Mouse (Mus musculus): ENCODE results near the gene Dnah7c. TPM values are rescaled to one million over a fixed set of nuclear protein-coding genes. Genes with fewer than 3 reads are reported as not detected.
"Not testable (repeated sequence)": the region's sequence is repeated elsewhere in the genome, so short reads cannot be mapped to it uniquely, and the experiment has no call there.

Gene Dnah7c
- polyA plus RNA-seq, 1 experiment from 2014 or later = 0.23 TPM

DNA sequence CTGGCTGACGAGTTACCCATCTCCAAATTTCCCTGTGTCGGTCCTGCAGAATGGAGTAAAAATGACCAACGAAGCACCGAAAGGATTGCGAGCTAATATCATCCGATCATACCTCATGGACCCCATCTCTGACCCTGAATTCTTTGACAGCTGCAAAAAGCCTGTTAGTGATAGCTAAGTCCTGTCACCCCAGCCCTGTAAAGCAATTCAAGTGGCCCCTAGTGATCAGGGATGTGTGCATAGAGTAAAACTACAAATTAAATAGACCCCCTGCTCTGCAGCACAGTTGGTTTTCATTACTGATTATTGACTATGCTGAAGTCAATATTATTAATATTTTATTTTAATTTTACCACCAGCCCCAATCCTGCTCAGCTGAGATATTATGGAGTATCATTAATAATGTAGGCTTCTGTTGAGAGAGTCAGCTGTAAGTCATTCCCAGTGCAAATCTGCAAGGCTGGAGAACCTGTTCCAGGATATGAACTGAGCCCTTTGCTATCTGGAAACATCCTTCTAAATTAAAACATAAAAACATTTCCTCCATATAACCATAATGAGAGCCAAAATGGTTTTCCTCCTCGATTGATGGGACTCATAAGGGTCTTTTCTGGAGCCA lies 344.8 kb downstream of the Dnah7c start:
- not testable (repeated sequence) for H3K36me3 ChIP-seq; H3K27me3 ChIP-seq (ENCODE audit: insufficient read depth, poor library complexity, severe bottlenecking); H3K27ac ChIP-seq; H3K4me3 ChIP-seq; H3K9me3 ChIP-seq; DNase-seq (ENCODE audit: low spot score); H3K4me1 ChIP-seq
- 77% methylated on average over 7 of the region's 7 CpGs for WGBS

DNA sequence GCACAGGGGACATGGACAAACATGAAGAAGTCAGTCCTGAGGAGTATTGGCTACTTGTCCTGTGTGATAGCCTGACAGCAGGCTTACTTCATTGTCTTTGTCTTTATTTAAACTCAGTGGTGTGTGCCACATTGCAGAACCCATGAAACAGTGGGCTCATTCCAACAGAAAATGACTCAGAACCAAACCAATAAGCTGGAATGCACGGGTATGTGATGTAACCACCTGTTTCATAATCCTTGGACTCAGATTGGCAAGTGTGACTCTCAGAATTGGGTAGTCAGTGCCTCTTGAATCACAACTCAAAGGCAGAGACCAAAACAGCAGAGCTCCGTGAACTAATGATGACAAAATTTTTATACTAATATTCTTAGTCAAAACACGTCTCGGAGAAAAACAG lies 356.8 kb downstream of the Dnah7c start:
- H3K4me3 ChIP-seq; H3K36me3 ChIP-seq; H3K9me3 ChIP-seq; H3K4me1 ChIP-seq; H3K27me3 ChIP-seq (ENCODE audit: insufficient read depth, poor library complexity, severe bottlenecking); H3K27ac ChIP-seq; DNase-seq (ENCODE audit: low spot score): not testable (repeated sequence)
- WGBS = 81% methylated on average over 4 of the region's 4 CpGs

DNA sequence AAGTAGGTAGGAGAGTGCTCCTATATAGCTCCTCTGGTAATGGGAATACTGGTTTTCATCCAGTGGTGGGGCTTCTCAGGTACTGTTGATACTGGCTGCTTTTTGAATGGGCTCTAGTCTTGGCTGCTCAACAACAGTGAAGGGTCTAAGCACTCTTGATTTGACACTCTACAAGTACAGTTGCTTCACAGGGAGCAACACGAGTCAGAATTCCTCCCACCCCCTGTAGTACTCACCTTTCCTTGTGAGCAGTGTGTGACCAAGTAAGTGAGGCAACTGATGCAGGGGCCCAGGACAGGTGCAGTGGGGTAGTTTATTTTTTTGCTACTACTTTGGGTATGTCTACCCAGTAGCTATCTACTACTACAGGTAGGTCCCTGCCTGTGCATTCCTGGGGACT lies 379.7 kb downstream of the Dnah7c start:
- H3K27me3 ChIP-seq (ENCODE audit: insufficient read depth, poor library complexity, severe bottlenecking) = no peaks in the 10 kb centered on the region
- H3K27ac ChIP-seq = no peak overlapping the region
- DNase-seq (ENCODE audit: low spot score) = no peak
- H3K4me1 ChIP-seq = no peaks in the 10 kb centered on the region
- H3K36me3 ChIP-seq = peaks cover 9% of the 10 kb centered on the region; the same call in 1 of the 2 replicates
- H3K4me3 ChIP-seq = no peak overlapping the region
- 77% methylated on average over 1 of the region's 1 CpGs for WGBS
- no peaks in the 10 kb centered on the region for H3K9me3 ChIP-seq

DNA sequence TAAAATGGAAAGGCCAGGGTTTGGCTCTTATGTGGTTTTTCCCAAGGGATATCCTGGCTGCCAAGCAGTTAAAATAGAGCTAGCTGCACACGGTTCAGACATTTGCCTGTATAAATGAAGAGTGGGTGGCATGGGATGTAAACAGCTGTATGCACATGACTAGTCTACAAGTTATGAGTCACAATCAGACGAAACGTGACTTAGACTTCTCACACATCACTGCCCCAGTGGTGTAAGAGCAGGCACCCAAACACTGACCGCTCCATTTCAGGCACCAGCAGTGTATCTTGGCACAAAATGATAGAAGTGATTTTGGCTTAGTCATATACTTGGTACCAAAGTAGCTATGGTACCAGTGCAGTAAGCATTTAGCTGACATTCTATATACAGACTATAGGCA lies 383.2 kb downstream of the Dnah7c start:
- DNase-seq (ENCODE audit: low spot score); H3K4me3 ChIP-seq; H3K4me1 ChIP-seq; H3K27ac ChIP-seq; H3K27me3 ChIP-seq (ENCODE audit: insufficient read depth, poor library complexity, severe bottlenecking); H3K9me3 ChIP-seq: not testable (repeated sequence)
- peaks cover 20% of the 10 kb centered on the region for H3K36me3 ChIP-seq
- WGBS = 88% methylated on average over 4 of the region's 4 CpGs

DNA sequence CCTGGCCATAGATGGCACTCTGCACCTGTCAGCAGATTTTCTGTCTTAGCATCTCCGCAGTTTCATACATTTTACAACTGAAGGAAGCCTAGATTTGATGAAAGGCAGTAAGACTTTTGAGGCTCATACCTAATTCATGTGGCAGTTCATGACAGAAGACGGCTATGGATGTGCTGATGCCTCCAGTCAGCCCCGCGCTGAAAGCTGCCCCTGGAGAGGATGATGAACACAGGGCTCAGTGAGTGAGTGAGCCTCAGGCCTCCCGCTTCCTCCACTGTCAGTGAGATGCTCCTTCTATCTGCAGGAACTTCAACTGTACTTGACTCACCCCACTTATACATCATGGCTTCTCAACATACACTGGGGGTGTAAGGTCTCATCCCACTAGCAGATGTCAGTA lies 392.5 kb downstream of the Dnah7c start:
- H3K36me3 ChIP-seq = peaks cover 50% of the 10 kb centered on the region
- H3K27ac ChIP-seq = no peak overlapping the region
- WGBS = 95% methylated on average over 5 of the region's 5 CpGs
- H3K9me3 ChIP-seq = no peaks in the 10 kb centered on the region
- no peak for DNase-seq (ENCODE audit: low spot score)
- no peaks in the 10 kb centered on the region for H3K4me1 ChIP-seq
- no peaks in the 10 kb centered on the region for H3K27me3 ChIP-seq (ENCODE audit: insufficient read depth, poor library complexity, severe bottlenecking)
- no peak overlapping the region for H3K4me3 ChIP-seq

DNA sequence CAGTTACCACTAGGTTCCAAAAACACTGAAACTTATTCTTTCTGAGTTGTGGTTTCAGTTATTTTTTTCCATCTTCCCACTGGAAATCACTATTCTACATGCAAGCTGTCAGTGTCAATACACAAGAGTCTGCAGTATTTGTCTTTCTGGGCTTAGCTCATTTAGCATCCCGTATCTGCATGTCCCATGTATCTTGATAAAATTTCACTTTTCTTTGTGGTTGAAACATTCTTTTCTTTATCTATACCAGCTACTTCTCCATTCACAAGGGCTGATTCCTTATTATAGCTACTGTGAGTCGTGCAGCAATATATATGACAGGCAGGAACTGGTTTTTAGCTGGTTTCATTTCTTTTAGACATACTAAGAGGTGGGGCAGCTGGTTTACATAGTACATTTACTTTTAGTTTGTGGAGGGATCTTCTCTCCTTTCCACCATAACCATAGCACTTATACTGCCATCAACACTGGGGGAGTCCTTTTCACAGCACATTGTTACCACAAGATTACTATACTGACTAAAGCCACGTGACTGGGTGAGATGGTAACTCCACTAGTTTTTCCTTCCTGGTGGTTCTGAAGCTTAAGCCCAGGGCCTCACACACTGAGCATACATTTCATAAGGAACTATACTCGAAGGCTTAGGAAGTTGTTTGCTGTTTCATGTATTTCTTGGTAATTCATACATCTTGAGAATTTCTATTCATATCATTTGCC lies 397.0 kb downstream of the Dnah7c start:
- H3K27me3 ChIP-seq (ENCODE audit: insufficient read depth, poor library complexity, severe bottlenecking) = no peaks in the 10 kb centered on the region
- H3K36me3 ChIP-seq = peaks cover 62% of the 10 kb centered on the region
- no peaks in the 10 kb centered on the region for H3K4me1 ChIP-seq
- H3K4me3 ChIP-seq = no peak overlapping the region
- H3K9me3 ChIP-seq = no peaks in the 10 kb centered on the region
- no peak for DNase-seq (ENCODE audit: low spot score)
- 88% methylated on average over 4 of the region's 4 CpGs for WGBS
- H3K27ac ChIP-seq = no peak overlapping the region

GRCm38 (mm10) chr1:46830066-46830843 lies 404.9 kb downstream of the Dnah7c start:
- Histone ChIP-seq H3K4me1 (no peaks in the 10 kb centered on the region), H3K4me3 (no peak overlapping the region), H3K27me3 (ENCODE audit: insufficient read depth, poor library complexity, severe bottlenecking) (no peaks in the 10 kb centered on the region), H3K36me3 (peaks cover 37% of the 10 kb centered on the region), H3K9me3 (no peaks in the 10 kb centered on the region), H3K27ac (no peak overlapping the region)
- no peak for DNase-seq (ENCODE audit: low spot score)
- WGBS = 78% methylated on average over 2 of the region's 2 CpGs

- Histone ChIP-seq H3K36me3 (peaks cover 36% of the 10 kb centered on the region), H3K4me1 (no peaks in the 10 kb centered on the region), H3K27me3 (ENCODE audit: insufficient read depth, poor library complexity, severe bottlenecking) (no peaks in the 10 kb centered on the region), H3K9me3 (no peaks in the 10 kb centered on the region), H3K4me3 (no peak overlapping the region), H3K27ac (no peak overlapping the region)
- 87% methylated on average over 5 of the region's 5 CpGs for WGBS
- DNase-seq (ENCODE audit: low spot score) = no peak
Observed at GRCm38 (mm10) chr1:46831927-46832326, 406.5 kb downstream of the Dnah7c start.

- no peaks in the 10 kb centered on the region for H3K36me3 ChIP-seq
- H3K27me3 ChIP-seq (ENCODE audit: insufficient read depth, poor library complexity, severe bottlenecking) = no peaks in the 10 kb centered on the region
- no peak for DNase-seq (ENCODE audit: low spot score)
- H3K4me3 ChIP-seq = no peak overlapping the region
- no peak overlapping the region for H3K27ac ChIP-seq
- H3K9me3 ChIP-seq = no peaks in the 10 kb centered on the region
- no peaks in the 10 kb centered on the region for H3K4me1 ChIP-seq
- WGBS = 59% methylated on average over 4 of the region's 4 CpGs
Observed at GRCm38 (mm10) chr1:46843406-46843805, 418.0 kb downstream of the Dnah7c start.

- 79% methylated on average over 2 of the region's 2 CpGs for WGBS
- no peak overlapping the region for H3K27ac ChIP-seq
- no peaks in the 10 kb centered on the region for H3K36me3 ChIP-seq
- DNase-seq (ENCODE audit: low spot score) = no peak
- H3K4me1 ChIP-seq = no peaks in the 10 kb centered on the region
- no peaks in the 10 kb centered on the region for H3K9me3 ChIP-seq
- no peaks in the 10 kb centered on the region for H3K27me3 ChIP-seq (ENCODE audit: insufficient read depth, poor library complexity, severe bottlenecking)
- H3K4me3 ChIP-seq = no peak overlapping the region
Observed at GRCm38 (mm10) chr1:46844281-46844680, 418.9 kb downstream of the Dnah7c start.

GRCm38 (mm10) chr1:46845221-46845620 lies 419.8 kb downstream of the Dnah7c start:
- no peak for DNase-seq (ENCODE audit: low spot score)
- no peak overlapping the region for H3K27ac ChIP-seq
- no peak overlapping the region for H3K4me3 ChIP-seq
- H3K4me1 ChIP-seq = no peaks in the 10 kb centered on the region
- H3K27me3 ChIP-seq (ENCODE audit: insufficient read depth, poor library complexity, severe bottlenecking) = no peaks in the 10 kb centered on the region
- H3K36me3 ChIP-seq = no peaks in the 10 kb centered on the region
- 66% methylated on average over 5 of the region's 5 CpGs for WGBS
- no peaks in the 10 kb centered on the region for H3K9me3 ChIP-seq

- Histone ChIP-seq H3K36me3 (no peaks in the 10 kb centered on the region), H3K27ac (no peak overlapping the region), H3K4me1 (peaks cover 8% of the 10 kb centered on the region; the same call in 1 of the 2 replicates), H3K27me3 (ENCODE audit: insufficient read depth, poor library complexity, severe bottlenecking) (no peaks in the 10 kb centered on the region), H3K9me3 (no peaks in the 10 kb centered on the region), H3K4me3 (no peak overlapping the region)
- WGBS = 68% methylated on average over 1 of the region's 1 CpGs
- DNase-seq (ENCODE audit: low spot score) = no peak
Observed at GRCm38 (mm10) chr1:46849758-46850157, 424.4 kb downstream of the Dnah7c start.

DNA sequence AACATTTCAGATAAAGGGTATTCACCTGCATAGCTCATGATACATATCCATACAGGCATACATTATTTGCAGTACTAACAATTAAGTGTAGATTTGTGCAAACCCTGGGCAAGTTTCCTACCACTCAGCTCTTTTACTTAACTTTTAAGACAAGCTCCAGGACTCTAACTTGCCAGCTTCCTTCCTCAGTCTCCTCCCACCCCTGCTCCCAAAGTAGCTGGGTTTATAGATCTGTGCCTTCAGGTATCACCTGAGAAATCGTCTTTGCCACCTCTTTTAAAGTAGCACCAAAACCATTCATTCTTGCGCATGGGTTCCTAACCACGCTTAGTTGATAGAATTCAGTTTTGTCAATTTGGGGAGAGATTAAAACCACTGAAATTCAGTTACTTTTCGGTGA lies 426.2 kb downstream of the Dnah7c start:
- no peaks in the 10 kb centered on the region for H3K9me3 ChIP-seq
- H3K36me3 ChIP-seq = no peaks in the 10 kb centered on the region
- peak overlapping the region; percentile 93 for H3K4me3 ChIP-seq
- peaks cover 9% of the 10 kb centered on the region; the same call in 1 of the 2 replicates for H3K4me1 ChIP-seq
- no peak for DNase-seq (ENCODE audit: low spot score)
- WGBS = 70% methylated on average over 4 of the region's 4 CpGs
- H3K27ac ChIP-seq = no peak overlapping the region
- no peaks in the 10 kb centered on the region for H3K27me3 ChIP-seq (ENCODE audit: insufficient read depth, poor library complexity, severe bottlenecking)
